Mouse (Mus musculus) thymus, postnatal 4 days (tissue): ENCODE data around the gene Ccdc158.
A peak's percentile ranks its signal among the peaks of the same experiment; 100 is the strongest.

Experiments
- DNase-seq: peaks from one replicate; pipeline ENCODE4 v3.0.0; 2021

Gene Ccdc158

GRCm38 (mm10) chr5:92684715-92685460 is 9.8 kb upstream of the Ccdc158 start:
- no peak for DNase-seq

- DNase-seq: no peak
Measured at GRCm38 (mm10) chr5:92683871-92684475, 8.9 kb upstream of the Ccdc158 start.

DNA sequence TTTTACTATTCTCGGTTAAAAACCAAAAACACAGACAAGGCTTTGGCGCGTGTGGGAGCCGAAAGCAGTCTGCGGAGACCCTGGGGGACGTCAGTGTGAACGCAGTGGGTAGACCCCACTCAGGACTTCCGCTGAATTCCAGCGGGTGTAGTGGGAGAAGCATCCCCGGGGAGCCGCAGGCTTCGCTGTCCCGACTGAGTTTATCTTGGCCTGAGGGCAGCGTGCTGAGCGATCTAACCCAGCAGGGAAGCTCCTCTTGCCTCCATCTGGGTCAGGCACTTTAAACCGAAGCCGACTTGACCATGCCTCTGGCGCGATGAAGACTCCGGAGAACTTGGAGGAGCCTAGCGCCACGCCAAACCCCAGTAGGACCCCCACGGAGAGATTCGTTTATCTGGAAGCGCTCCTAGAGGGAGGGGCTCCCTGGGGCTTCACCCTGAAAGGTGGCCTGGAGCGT is 8.3 kb upstream of the Ccdc158 start, which contains the start of gene Shroom3:
Gene Shroom3 (plus strand): TSS at position 85 of the 457 bp plus-strand sequence.
- DNase-seq: no peak

- DNase-seq: peak; percentile 12
Measured at GRCm38 (mm10) chr5:92682621-92683348, 7.7 kb upstream of the Ccdc158 start.

DNA sequence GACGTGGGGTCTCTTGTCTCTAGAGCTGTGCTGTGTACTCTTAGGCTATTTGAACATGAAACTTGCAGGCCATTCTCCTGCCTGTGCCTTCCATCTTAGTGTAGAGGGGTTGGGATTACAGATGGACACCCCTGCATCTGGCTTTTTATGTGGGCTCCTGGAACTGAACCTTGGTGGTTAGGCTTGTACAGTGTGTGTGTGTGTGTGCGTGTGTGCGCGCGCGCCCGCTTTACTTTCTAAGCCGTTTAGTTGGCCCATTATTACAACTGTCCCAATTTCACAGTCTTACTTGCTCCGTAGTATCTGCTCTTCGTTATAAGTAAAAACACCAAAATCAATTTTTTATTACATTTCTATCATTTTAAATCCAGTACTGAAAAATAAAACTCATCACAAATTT is 6.8 kb upstream of the Ccdc158 start:
- no peak for DNase-seq

DNA sequence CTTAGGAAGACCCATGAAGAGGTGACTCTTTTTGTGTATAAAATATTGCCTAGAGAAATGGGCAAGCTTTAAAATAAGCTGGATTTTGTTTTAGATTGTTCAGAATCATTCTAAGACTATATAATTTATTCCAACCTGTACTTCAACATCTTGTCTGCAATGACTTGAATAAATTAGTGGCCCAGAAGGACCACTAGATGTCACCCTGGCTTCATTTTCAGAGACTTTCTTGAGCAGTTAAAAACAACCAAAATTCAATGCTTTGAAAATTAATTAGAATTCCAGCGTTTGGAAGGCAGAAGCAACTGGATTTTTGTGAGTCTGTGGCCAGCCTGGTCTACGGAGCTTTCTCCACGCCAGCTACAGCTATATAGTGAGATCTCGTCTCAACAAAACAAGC is 4.4 kb upstream of the Ccdc158 start:
- no peak for DNase-seq

GRCm38 (mm10) chr5:92675574-92675920 is 476 bp upstream of the Ccdc158 start:
- no peak for DNase-seq

DNA sequence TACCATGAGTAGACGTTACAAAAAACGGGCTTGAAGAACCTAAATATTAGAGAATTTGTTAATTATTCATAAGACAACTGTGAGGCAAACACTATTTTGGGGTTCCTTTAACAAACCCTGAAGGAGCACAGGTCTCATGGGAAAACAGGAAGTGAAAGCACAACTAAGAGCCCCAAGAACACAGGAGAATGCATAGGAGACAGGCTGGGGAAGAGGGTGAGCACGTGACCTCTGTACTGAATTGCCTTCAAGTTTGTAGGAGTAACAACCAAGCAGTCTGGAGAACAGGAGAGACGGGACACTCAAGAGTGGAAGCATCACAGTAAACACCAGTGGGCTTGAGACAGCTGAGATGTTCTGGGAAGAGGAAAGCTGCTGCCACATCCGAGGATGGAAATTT is 8.2 kb downstream of the Ccdc158 start:
- DNase-seq: no peak

- DNase-seq: no peak
Measured at GRCm38 (mm10) chr5:92664321-92664720, 10.8 kb downstream of the Ccdc158 start.

DNA sequence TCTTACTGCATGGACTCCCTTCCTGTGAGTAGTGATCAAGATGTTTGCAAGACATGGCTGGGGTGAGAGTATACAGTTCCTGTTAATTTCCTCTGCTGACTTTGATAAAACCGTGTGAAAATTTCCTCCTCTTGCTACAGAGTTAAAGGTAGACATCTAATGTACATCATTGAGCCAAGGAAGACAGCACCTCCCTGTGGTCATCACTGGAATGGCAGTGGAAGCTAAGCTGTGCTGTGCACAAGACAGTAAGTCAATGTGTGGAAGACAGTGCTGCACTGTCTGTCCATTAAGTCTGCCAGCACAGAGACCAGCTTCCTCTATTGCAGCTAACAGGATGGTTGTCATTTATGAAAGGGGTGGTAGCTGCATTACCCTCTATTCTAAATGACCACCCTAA is 18.8 kb downstream of the Ccdc158 start:
- DNase-seq: peak; percentile 83

GRCm38 (mm10) chr5:92640861-92641260 is 34.2 kb downstream of the Ccdc158 start:
- no peak for DNase-seq

DNA sequence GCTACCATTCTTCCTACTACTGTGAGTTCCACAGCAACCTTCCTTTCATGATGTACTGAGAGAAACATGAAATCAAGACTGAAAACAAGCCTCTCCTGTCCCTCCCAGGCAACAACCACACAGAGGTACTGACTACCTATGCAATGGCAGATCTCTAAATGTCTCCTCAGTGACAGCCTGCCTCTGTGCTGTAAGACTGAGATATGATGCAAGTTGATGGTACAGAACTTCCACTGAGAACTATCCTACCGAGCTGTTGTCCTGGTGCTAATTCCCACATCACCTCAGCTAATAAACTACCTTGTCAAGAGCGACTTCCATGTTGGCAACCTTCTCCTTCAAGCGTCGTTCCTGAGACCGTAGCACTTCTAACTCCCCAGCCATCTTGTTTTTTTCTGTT is 39.2 kb downstream of the Ccdc158 start:
- DNase-seq: no peak

DNA sequence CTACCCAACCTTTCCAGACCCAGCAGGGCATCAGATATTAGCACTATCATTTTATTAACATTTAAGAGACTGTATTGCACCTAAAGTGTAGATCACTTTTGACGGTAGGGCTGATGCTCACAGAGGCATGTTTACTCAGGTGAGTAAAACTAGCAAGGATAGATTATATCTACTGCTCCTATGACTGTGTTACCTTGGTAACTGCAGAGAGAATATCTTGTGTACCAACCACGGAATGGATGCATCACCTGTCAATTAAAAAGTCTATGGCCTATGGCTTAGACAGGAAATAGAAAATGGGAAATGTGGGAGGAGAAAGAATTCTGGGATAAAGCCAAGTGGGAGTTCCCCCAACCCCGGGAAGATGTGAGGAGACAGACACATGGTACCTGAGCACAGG is 40.2 kb downstream of the Ccdc158 start:
- no peak for DNase-seq

DNA sequence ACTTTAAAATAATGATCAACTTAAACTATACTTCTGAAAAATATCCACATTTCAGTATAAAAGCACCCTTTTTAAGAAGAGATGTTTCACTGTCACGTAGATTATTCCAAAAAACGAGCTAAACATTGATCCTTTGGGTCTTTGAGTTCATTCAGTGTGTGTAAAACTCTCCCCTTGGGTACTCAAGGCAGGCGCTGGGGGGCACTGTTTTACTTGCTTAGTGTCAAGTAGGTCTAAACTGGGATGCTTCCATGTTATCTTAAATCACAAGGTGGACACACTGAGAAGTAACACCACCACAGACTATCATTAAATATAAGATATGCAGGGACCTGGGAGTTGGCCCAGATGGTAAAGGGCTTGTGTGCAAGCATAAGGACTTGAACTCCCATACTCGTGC is 41.5 kb downstream of the Ccdc158 start:
- DNase-seq: peak; percentile 39

- DNase-seq: no peak
Measured at GRCm38 (mm10) chr5:92627896-92628295, 47.2 kb downstream of the Ccdc158 start.

DNA sequence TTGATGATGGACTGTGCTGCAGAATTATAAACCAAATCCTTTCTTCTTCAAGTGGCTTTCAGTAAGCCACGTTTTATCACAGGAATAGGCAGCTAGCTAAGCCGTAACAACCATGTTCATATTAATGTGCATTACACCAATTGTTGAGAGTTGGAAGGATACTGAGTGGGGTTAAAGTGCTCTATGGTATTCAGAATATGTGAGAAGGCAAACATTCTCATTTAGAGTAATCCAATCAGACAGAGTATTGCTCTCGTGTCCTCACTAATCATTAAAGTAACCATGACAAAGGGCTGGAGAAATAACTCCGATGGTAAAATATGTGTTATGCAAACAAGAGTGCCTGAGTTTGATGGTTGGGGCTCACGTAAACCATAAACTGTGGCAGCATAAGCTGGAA is 53.2 kb downstream of the Ccdc158 start:
- DNase-seq: no peak

- DNase-seq: no peak
Measured at GRCm38 (mm10) chr5:92612756-92613155, 62.3 kb downstream of the Ccdc158 start.

- DNase-seq: no peak
Measured at GRCm38 (mm10) chr5:92607492-92608229, 67.4 kb downstream of the Ccdc158 start.

DNA sequence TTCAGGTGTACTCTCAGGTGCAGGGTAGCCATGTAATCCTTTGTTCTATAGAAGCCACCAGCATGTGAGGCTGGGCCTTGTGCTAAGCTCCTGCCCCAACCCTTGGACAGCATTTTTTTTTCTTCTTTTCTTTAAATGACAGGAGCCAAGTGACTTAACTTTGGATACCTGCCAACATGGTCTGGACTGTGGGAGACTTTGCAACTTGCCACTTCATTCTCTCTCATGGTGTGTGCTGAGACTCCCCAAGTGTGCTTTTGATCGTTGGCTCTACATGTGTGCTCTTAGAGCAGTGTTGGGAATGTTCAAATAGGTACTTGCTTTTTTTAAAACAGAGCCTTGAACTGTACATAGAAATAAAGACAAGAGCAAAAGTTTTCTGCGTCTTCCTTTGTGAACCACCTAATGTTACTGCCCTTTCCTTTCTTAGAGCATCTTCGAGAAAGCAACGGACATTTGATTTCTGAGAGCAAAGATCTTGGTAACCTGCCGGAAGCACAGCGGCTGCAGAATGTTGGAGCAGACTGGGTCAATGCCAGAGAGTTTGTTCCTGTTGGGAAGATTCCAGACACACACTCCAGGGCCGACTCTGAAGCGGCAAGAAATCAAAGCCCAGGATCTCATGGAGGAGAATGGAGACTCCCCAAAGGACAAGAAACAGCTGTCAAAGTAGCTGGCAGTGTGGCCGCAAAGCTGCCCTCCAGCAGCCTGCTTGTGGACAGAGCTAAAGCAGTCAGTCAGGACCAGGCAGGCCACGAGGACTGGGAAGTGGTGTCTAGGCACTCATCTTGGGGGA is 70.4 kb downstream of the Ccdc158 start:
- DNase-seq: no peak

DNA sequence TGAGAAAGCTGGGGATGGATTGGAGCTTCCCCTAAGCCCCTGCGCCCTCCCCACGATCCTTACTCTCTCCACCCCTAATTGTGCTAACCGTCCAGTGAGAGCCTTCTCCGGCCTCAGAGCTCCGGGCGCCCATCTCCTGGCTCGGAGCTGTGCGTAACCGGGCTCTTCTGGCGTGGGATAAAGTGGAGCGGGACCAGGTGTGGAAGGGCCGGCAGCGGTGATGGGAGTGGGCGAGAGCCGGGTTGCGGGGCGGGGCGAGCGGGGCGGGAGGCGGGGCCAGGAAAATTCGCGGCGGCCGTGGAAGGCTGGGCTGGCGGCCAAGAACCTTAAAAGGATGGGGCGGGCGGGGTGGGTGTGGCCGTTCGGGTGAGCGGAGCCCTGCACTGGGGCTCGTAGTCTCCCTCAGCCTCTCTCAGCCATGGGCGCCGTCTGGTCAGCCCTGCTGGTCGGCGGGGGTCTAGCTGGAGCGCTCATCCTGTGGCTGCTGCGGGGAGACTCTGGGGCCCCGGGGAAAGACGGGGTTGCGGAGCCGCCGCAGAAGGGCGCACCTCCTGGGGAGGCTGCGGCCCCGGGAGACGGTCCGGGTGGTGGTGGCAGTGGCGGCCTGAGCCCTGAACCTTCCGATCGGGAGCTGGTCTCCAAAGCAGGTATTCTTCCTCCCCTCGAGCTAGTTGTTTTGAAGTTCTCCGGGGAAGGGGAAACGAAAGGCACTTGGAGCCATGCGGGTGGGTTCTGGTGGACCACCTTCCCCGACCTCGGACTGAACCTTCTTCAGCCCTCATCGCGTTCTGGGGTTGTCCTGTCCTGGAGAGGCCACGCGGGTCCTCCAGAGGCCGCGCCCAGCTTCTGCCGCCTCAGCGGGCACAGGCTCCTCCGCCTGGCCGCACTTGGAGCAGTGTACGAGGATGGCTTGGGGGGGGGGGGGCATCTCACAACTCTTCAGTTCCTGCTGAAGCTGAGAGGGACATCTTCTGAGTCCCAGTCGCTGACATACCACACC is 72.1 kb downstream of the Ccdc158 start, which contains the start of gene Stbd1:
Gene Stbd1 (plus strand): TSS at position 351 of the 1,000 bp plus-strand sequence.
- peak; percentile 53 for DNase-seq

DNA sequence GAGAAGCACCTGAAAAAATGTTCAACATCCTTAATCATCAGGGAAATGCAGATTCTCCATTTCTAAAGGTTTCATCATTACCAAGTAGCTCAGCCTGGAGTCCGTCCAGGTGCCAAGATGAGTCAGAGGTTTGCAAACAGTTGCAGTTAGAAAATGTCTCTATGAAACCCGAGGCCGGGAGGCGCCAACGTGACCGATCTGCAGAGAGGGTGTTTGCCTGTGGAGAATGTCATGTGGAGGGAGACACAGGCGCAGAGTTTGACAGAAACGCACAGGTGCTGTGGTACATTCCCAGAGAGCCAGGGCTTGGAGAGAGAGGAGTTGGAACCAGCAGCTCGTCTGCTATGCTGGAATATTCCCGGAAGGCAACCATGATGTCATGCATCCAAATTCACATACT is 76.0 kb downstream of the Ccdc158 start:
- DNase-seq: no peak
